Mouse (Mus musculus): ENCODE data around the gene Mxd4. TPM values are rescaled to one million over a fixed set of nuclear protein-coding genes. Genes with fewer than 3 reads are reported as not detected.

Mxd4 gene
- polyA plus RNA-seq, 1 experiment from 2014 or later = 57.4 TPM

DNA sequence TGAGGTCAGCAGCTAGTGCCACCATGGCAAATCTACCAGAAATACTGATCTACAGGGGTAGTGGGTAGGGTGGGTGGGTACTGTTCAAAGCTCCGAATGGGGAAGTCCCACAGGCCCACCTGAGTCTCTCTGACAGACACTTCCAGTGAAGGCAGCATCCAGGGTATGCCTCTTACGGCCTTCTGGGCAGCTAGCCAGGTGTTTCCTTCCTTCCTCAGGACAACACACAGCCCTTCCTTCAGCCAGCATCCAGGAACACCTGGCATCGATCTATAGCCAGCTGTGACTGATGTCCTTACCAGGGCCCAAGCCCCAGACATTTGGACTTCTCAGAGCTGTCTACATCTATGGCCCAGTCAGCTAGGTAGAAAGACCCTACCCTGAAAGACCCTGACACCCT is 5.0 kb downstream of the Mxd4 start:
- peaks cover 47% of the 10 kb centered on the region for H3K4me1 ChIP-seq (replicated peaks; ENCODE audit: control insufficient read depth, insufficient read depth, low read length)
- H3K4me3 ChIP-seq (ENCODE audit: low read length) = no peak overlapping the region
- peaks cover 16% of the 10 kb centered on the region for H3K36me3 ChIP-seq (ENCODE audit: control insufficient read depth, insufficient read depth, low read length)
- H3K27me3 ChIP-seq (ENCODE audit: control insufficient read depth, insufficient read depth, low read depth, low read length) = no peaks in the 10 kb centered on the region
- H3K4me2 ChIP-seq (ENCODE audit: low read depth, low read length) = no peak overlapping the region
- no peaks in the 10 kb centered on the region for H3K9me3 ChIP-seq (ENCODE audit: control insufficient read depth, low read length)
- no peak overlapping the region for H3K27ac ChIP-seq (ENCODE audit: low read length)
- WGBS = 60% methylated on average over 3 of the region's 3 CpGs
- no peak for ATAC-seq (ENCODE audit: low read depth)
- H3K9ac ChIP-seq (ENCODE audit: low read length) = no peak overlapping the region

DNA sequence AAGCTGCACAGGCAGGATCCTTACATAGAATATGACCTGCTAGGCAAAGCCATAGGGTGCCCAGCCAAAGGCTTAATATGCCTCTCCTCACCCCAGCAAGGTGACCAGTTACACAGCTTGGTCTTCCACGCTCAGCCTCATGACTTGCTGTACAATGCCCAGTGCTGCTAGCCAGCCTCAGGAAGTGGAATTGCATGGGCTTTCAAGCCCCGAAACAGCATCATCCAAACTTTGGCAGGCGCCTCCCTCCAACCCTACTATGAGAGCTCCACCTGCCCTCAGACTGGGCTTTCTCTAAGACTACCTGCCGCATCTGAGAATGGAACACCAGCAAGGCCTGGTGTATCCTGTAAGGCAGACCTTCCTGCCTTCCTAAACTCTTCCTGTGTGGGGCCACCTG is 9.7 kb downstream of the Mxd4 start:
- H3K27ac ChIP-seq (ENCODE audit: low read length) = no peak overlapping the region
- no peak overlapping the region for H3K9ac ChIP-seq (ENCODE audit: low read length)
- no peaks in the 10 kb centered on the region for H3K27me3 ChIP-seq (ENCODE audit: control insufficient read depth, insufficient read depth, low read depth, low read length)
- peaks cover 55% of the 10 kb centered on the region for H3K36me3 ChIP-seq (ENCODE audit: control insufficient read depth, insufficient read depth, low read length)
- H3K4me1 ChIP-seq (replicated peaks; ENCODE audit: control insufficient read depth, insufficient read depth, low read length) = peaks cover 11% of the 10 kb centered on the region
- H3K9me3 ChIP-seq (ENCODE audit: control insufficient read depth, low read length) = no peaks in the 10 kb centered on the region
- no peak overlapping the region for H3K4me3 ChIP-seq (ENCODE audit: low read length)
- 87% methylated on average over 4 of the region's 4 CpGs for WGBS
- H3K4me2 ChIP-seq (ENCODE audit: low read depth, low read length) = no peak overlapping the region
- ATAC-seq (ENCODE audit: low read depth) = no peak

DNA sequence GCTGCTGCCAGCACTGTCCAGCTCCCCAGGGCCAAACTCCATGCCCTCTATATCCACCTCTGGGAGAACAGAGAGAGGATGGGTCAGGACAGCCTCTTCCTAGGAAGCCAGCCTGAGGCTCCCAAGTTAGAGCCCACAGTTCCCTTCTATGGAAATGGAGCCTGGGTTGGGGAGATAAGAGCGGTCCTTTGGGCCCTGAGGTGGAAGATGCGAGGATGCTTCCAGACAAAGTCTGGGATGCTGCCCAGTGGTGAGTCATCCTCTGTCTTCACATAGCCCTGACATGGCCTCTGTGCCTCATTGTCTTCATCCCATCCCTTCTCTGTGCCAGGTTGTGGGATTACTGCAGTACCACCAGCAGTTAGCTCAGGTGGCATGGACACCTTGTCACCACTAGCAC is 10.4 kb downstream of the Mxd4 start:
- ATAC-seq (ENCODE audit: low read depth) = no peak
- Histone ChIP-seq H3K27me3 (ENCODE audit: control insufficient read depth, insufficient read depth, low read depth, low read length) (no peaks in the 10 kb centered on the region), H3K9me3 (ENCODE audit: control insufficient read depth, low read length) (no peaks in the 10 kb centered on the region)

DNA sequence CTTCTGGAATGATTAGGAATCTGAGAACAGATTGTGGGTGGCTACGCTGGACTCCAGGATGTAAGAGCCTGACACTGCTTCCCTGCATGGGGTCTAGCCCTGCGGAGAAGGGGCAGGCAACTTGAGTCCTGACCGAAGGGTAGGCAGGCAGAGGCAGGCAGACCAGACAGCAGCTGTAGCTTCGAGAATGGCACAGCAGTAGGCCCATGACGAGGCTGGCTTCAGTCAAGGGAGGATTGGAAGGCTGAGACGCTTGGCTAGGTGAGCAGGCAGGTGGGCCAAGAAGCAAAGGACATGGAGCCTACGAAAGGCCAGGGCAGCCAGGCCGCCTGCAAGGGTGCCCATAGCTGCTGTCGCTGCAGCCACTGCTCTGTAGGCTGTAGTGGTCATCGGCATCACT is 10.8 kb downstream of the Mxd4 start:
- WGBS = 79% methylated on average over 10 of the region's 10 CpGs
- Histone ChIP-seq H3K27ac (ENCODE audit: low read length) (no peak overlapping the region), H3K4me3 (ENCODE audit: low read length) (no peak overlapping the region), H3K9ac (ENCODE audit: low read length) (no peak overlapping the region), H3K27me3 (ENCODE audit: control insufficient read depth, insufficient read depth, low read depth, low read length) (no peaks in the 10 kb centered on the region), H3K9me3 (ENCODE audit: control insufficient read depth, low read length) (no peaks in the 10 kb centered on the region), H3K36me3 (ENCODE audit: control insufficient read depth, insufficient read depth, low read length) (peaks cover 54% of the 10 kb centered on the region), H3K4me2 (ENCODE audit: low read depth, low read length) (no peak overlapping the region), H3K4me1 (replicated peaks; ENCODE audit: control insufficient read depth, insufficient read depth, low read length) (peaks cover 3% of the 10 kb centered on the region; the same call in 1 of the 2 replicates)
- no peak for ATAC-seq (ENCODE audit: low read depth)

More for the DNA sequence above, 10.4 kb downstream of the Mxd4 start:
- Histone ChIP-seq H3K9ac (ENCODE audit: low read length) (no peak overlapping the region), H3K36me3 (ENCODE audit: control insufficient read depth, insufficient read depth, low read length) (peaks cover 55% of the 10 kb centered on the region), H3K4me3 (ENCODE audit: low read length) (no peak overlapping the region), H3K4me2 (ENCODE audit: low read depth, low read length) (no peak overlapping the region), H3K27ac (ENCODE audit: low read length) (no peak overlapping the region), H3K4me1 (replicated peaks; ENCODE audit: control insufficient read depth, insufficient read depth, low read length) (peaks cover 7% of the 10 kb centered on the region; the same call in 1 of the 2 replicates)
- 91% methylated on average over 2 of the region's 2 CpGs for WGBS

DNA sequence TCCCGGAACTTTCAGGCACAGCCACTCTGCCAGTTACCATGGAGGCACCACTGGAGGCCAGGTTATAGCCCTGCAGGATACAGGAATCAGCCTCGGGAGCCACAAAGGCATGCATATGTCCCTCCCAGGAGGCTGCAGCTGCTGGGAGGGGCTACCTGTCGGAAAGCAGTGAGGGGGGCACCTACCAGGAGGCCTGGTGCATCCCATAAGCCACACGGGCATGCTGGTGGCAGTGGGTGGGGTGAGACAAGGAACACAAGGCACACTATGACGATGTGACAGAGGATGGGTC is 12.2 kb downstream of the Mxd4 start:
- Histone ChIP-seq H3K27me3 (ENCODE audit: control insufficient read depth, insufficient read depth, low read depth, low read length) (no peaks in the 10 kb centered on the region), H3K27ac (ENCODE audit: low read length) (no peak overlapping the region), H3K4me2 (ENCODE audit: low read depth, low read length) (no peak overlapping the region), H3K4me1 (replicated peaks; ENCODE audit: control insufficient read depth, insufficient read depth, low read length) (no peaks in the 10 kb centered on the region), H3K36me3 (ENCODE audit: control insufficient read depth, insufficient read depth, low read length) (peaks cover 52% of the 10 kb centered on the region), H3K4me3 (ENCODE audit: low read length) (no peak overlapping the region), H3K9ac (ENCODE audit: low read length) (no peak overlapping the region), H3K9me3 (ENCODE audit: control insufficient read depth, low read length) (no peaks in the 10 kb centered on the region)
- ATAC-seq (ENCODE audit: low read depth) = no peak
- 37% methylated on average over 5 of the region's 5 CpGs for WGBS

DNA sequence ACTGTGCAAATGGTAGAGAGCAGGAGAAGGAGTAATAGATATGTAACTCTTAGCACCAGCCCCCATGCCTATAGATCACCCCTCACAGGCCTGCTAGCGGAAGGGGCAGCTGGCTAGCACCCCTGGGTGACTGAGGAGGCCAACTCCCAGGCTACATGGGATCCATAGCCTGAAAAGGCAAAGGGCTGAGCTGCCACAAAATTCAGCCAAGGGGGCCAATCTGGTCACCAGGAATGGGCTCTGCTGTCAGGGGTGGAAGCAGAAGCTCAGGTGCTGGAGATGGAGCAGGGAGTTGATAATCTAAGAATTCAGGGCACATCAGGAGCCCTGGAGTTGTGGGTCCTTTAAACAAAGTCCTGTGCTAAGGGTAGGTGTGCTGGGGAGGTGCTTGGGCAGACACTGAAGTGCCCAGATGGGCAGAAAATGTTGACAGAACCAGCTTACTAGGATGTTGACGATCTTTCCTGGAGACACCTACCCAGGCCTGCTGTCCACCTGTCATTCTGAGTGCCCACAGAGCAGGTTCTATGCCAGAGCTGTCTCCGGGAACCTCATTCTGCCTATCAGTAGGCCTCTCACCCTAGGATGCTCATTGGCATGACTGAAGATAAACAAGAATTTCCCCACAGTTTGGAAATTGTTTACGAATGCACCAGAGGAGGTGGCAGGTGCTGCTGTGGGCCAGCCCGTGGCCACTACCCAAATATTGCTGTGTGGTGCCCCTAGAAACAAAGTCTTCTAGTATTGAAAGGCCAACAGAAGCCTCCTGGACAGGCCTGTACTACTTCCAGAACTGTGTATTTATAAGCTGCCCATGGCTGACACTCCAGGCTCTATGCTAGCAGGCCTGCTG is 12.7 kb downstream of the Mxd4 start:
- Histone ChIP-seq H3K4me1 (replicated peaks; ENCODE audit: control insufficient read depth, insufficient read depth, low read length) (peaks cover 2% of the 10 kb centered on the region; the same call in 1 of the 2 replicates), H3K27me3 (ENCODE audit: control insufficient read depth, insufficient read depth, low read depth, low read length) (no peaks in the 10 kb centered on the region), H3K9me3 (ENCODE audit: control insufficient read depth, low read length) (no peaks in the 10 kb centered on the region), H3K9ac (ENCODE audit: low read length) (no peak overlapping the region), H3K4me3 (ENCODE audit: low read length) (no peak overlapping the region), H3K27ac (ENCODE audit: low read length) (no peak overlapping the region), H3K36me3 (ENCODE audit: control insufficient read depth, insufficient read depth, low read length) (peaks cover 46% of the 10 kb centered on the region), H3K4me2 (ENCODE audit: low read depth, low read length) (no peak overlapping the region)
- 69% methylated on average over 5 of the region's 5 CpGs for WGBS
- ATAC-seq (ENCODE audit: low read depth) = no peak

DNA sequence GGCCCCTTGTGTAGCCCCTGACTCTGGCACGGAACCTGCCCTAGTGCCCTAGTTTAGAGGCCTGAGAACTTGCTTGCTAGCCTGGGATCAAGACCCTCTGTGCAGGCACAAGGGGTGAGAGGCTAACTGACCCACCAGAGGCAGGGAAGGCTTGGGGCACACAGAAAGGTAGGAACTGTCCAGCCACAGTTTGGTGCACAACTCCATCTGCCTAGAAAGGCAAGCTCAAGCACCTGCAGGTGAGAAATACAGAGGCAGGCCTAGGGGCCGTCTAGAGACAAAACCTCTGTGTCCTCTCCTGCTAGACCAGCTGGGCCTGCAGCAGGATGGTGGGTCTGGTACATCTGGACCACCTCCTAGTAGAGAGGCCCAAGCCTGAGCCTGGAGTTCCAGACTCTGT is 13.5 kb downstream of the Mxd4 start:
- H3K36me3 ChIP-seq (ENCODE audit: control insufficient read depth, insufficient read depth, low read length) = peaks cover 46% of the 10 kb centered on the region
- no peaks in the 10 kb centered on the region for H3K9me3 ChIP-seq (ENCODE audit: control insufficient read depth, low read length)
- H3K9ac ChIP-seq (ENCODE audit: low read length) = no peak overlapping the region
- no peaks in the 10 kb centered on the region for H3K27me3 ChIP-seq (ENCODE audit: control insufficient read depth, insufficient read depth, low read depth, low read length)
- peaks cover 3% of the 10 kb centered on the region; the same call in 1 of the 2 replicates for H3K4me1 ChIP-seq (replicated peaks; ENCODE audit: control insufficient read depth, insufficient read depth, low read length)
- no peak overlapping the region for H3K4me2 ChIP-seq (ENCODE audit: low read depth, low read length)
- no peak overlapping the region for H3K27ac ChIP-seq (ENCODE audit: low read length)
- ATAC-seq (ENCODE audit: low read depth) = no peak
- no peak overlapping the region for H3K4me3 ChIP-seq (ENCODE audit: low read length)
- WGBS = 72% methylated on average over 2 of the region's 2 CpGs

DNA sequence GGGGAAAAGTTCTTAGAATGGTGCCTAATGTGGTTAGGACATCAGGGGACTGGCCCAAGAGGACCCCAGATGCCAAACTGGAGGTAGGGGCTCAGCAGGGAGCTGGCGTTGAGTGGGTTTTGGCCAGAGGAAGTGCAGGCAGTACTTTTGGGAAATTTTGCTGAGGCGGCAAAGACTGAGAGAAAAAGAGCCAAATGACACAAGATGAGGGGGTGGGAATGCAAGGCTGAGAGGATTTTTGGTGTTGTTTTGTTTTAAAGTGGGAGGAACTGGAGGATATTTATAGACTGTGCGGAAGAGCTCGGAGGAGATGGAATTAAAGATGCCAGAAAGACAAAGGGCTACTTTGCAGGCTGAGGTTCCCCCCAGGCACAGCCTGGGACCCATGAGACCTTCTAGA is 16.8 kb downstream of the Mxd4 start:
- Histone ChIP-seq H3K4me3 (ENCODE audit: low read length) (no peak overlapping the region), H3K27me3 (ENCODE audit: control insufficient read depth, insufficient read depth, low read depth, low read length) (no peaks in the 10 kb centered on the region), H3K36me3 (ENCODE audit: control insufficient read depth, insufficient read depth, low read length) (peaks cover 25% of the 10 kb centered on the region), H3K9ac (ENCODE audit: low read length) (no peak overlapping the region), H3K9me3 (ENCODE audit: control insufficient read depth, low read length) (no peaks in the 10 kb centered on the region), H3K4me1 (replicated peaks; ENCODE audit: control insufficient read depth, insufficient read depth, low read length) (peaks cover 9% of the 10 kb centered on the region; the same call in 1 of the 2 replicates), H3K4me2 (ENCODE audit: low read depth, low read length) (no peak overlapping the region), H3K27ac (ENCODE audit: low read length) (peak overlapping the region; percentile 71)
- 53% methylated on average over 4 of the region's 4 CpGs for WGBS
- ATAC-seq (ENCODE audit: low read depth) = no peak

DNA sequence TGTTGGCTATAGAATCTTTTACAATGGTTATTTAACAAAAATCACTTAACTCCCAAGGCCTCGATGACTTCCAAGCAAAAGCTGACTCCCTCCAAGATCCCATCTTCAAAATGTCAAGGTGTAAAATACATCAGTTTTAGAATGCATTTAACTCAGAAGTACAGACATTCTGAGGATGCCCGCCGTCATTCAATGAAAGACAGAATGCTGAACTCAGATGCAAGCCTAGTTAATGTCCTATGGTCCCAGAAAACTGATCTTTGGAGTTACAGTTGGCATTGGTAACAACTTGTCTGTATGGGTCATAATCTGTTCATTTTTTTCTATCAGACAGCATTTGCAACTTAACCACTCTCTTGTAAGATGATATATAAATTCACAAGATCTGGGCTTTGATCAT is 17.6 kb downstream of the Mxd4 start:
- no peak for ATAC-seq (ENCODE audit: low read depth)
- WGBS = 81% methylated on average over 3 of the region's 3 CpGs
- Histone ChIP-seq H3K36me3 (ENCODE audit: control insufficient read depth, insufficient read depth, low read length) (peaks cover 17% of the 10 kb centered on the region), H3K27ac (ENCODE audit: low read length) (peak overlapping the region; percentile 96), H3K4me1 (replicated peaks; ENCODE audit: control insufficient read depth, insufficient read depth, low read length) (peaks cover 10% of the 10 kb centered on the region), H3K9ac (ENCODE audit: low read length) (peak overlapping the region; percentile 66), H3K27me3 (ENCODE audit: control insufficient read depth, insufficient read depth, low read depth, low read length) (no peaks in the 10 kb centered on the region), H3K4me2 (ENCODE audit: low read depth, low read length) (peak overlapping the region; percentile 68), H3K9me3 (ENCODE audit: control insufficient read depth, low read length) (no peaks in the 10 kb centered on the region), H3K4me3 (ENCODE audit: low read length) (peak overlapping the region; percentile 87)

Measured in lung, embryonic 16.5 days (tissue).